Mouse (Mus musculus) small intestine, adult 2 months (tissue): ENCODE results near the gene Cd248.

Experiments
- CTCF ChIP-seq: fragments of 200-500 bp; IDR thresholded peaks from 2 replicates; pipeline ENCODE4 v1.5.1; 2012; ENCODE audit warnings: low read depth, mild to moderate bottlenecking, control low read depth, inconsistent platforms, low read length, moderate library complexity, mixed read lengths; ENCODE audit not compliant: insufficient replicate concordance, insufficient read length; ENCODE audit errors: extremely low read depth
- POLR2A ChIP-seq: fragments of 200-500 bp; IDR thresholded peaks from 2 replicates; pipeline ENCODE4 v1.6.1; 2012; ENCODE audit warnings: low read depth, mild to moderate bottlenecking, control low read depth, inconsistent platforms, low read length, moderate library complexity

DNA sequence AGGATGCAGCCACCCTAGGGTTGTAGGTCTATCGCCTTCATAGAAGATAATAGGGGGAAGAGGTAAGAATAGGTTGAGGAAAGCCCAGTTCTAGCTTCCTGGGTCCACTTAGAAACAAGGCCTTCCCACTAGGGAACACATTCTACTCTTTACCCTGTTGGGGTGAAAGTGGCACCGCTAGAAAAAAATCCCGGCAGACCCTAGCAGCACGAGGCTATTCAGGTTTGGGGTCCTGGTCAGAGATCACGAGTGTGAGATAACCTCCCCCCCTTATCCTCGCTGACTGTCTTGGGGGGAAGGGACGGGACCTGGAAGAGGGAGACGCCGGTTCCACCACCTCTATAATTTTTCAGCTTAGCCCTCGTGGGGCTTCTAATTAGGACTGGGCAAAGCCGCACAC is 3.2 kb downstream of the Cd248 start:
- no peak for TF ChIP-seq CTCF
- no peak for TF ChIP-seq POLR2A
